In genomic region chr14:120888681-120889080, GRCm38 (mm10) we compare ENCODE assay signal across 25 mouse cellular contexts. TPM values are rescaled to one million over a fixed set of nuclear protein-coding genes. Genes with fewer than 3 reads are reported as not detected.
DNase-seq lines count a peak whose midpoint lies in the region; ATAC-seq lines count a peak whose summit lies in the region.
"Had no signal": no experiment of that assay in that cellular context is flagged by ENCODE, and none has a peak within 500 bp of the region (broad histone marks: within the 10 kb centered on the region; RNA-seq: fewer than 3 reads in every experiment).

No protein-coding gene starts in this region.

- no peak for ATAC-seq in activated CD4-positive, CD25-positive, alpha-beta regulatory T cell, adult 4 months
- ATAC-seq: CD4-positive, CD25-positive, alpha-beta regulatory T cell, adult 4 months; forebrain, embryonic 14.5 days; forebrain, embryonic 16.5 days had no signal

- DNase-seq in 3134 (ENCODE audit: extremely low read depth, insufficient read length, low spot score), result peak; percentile 63
- peak; percentile 54 for DNase-seq in 3T3-L1 (ENCODE audit: low read depth, low spot score)
- DNase-seq in Muller cell, postnatal 12 days (ENCODE audit: inconsistent ontology term), result peak; percentile 32
- DNase-seq in limb, embryonic 10.5 days (ENCODE audit: low spot score), result no peak
- no peak for DNase-seq in testis, postnatal 14 days (ENCODE audit: low spot score)
- DNase-seq: adrenal gland, adult 8-10 months; adrenal gland, postnatal 14 days; adrenal gland, postnatal 36 days; B cell, adult 2 months; cerebellum, adult 11-12 months; cerebellum, adult 2 months; cerebellum, adult 9-10 months; cerebellum, postnatal 10 days; cerebellum, postnatal 25 days had no signal

- H3K9me3 ChIP-seq in limb, embryonic 10.5 days (replicated peaks), result no peaks in the 10 kb centered on the region; the same call in 1 of the 2 replicates
- H3K9me3 ChIP-seq: embryonic facial prominence, embryonic 10.5 days; embryonic facial prominence, embryonic 12.5 days; forebrain, embryonic 10.5 days; forebrain, embryonic 12.5 days had no signal

- no peaks in the 10 kb centered on the region for H3K4me1 ChIP-seq in limb, embryonic 10.5 days
- H3K4me1 ChIP-seq: embryonic facial prominence, embryonic 10.5 days; forebrain, embryonic 12.5 days had no signal

- H3K4me3 ChIP-seq in limb, embryonic 10.5 days, result no peak overlapping the region
- H3K4me3 ChIP-seq: embryonic facial prominence, embryonic 10.5 days; embryonic facial prominence, embryonic 12.5 days; erythroblast, embryonic 14.5 days; forebrain, embryonic 10.5 days; forebrain, embryonic 12.5 days had no signal

- no peaks in the 10 kb centered on the region for H3K27me3 ChIP-seq in limb, embryonic 10.5 days (ENCODE audit: low read depth, poor library complexity, severe bottlenecking)
- H3K27me3 ChIP-seq: CH12.LX; embryonic facial prominence, embryonic 12.5 days; forebrain, embryonic 12.5 days had no signal

- 89% methylated on average over 11 of the region's 11 CpGs for WGBS in limb, embryonic 10.5 days

- no peaks in the 10 kb centered on the region for H3K36me3 ChIP-seq in limb, embryonic 10.5 days
- H3K36me3 ChIP-seq: embryonic facial prominence, embryonic 10.5 days; embryonic facial prominence, embryonic 12.5 days; forebrain, embryonic 10.5 days; forebrain, embryonic 12.5 days; G1E had no signal

- no peak overlapping the region for H3K27ac ChIP-seq in limb, embryonic 10.5 days
- H3K27ac ChIP-seq: embryonic facial prominence, embryonic 10.5 days; embryonic facial prominence, embryonic 12.5 days; forebrain, embryonic 10.5 days; forebrain, embryonic 12.5 days had no signal

RNA-seq across cellular contexts. Expression of gene Ipo5, which starts 22.3 kb away (rescaled TPM):
- 122 and 139 TPM in 2 replicates for polyA plus RNA-seq in limb, embryonic 10.5 days (2016; fragmentation: Nextera tagmentation; extraction: Ambion mirVana)
- 10 to 100 TPM; 43.4 to 46.7 TPM for polyA plus RNA-seq in activated CD4-positive, CD25-positive, alpha-beta regulatory T cell, adult 4 months (2017; shearing (Covaris generic))

Comparison
In these comparisons a context has a peak if more than half of its experiments do, and no peak if none do; other contexts are left out.
1. DNase-seq: peak in 3134 (single experiment), 3T3-L1 (single experiment) and Muller cell, postnatal 12 days (single experiment); none in limb, embryonic 10.5 days (single experiment) and testis, postnatal 14 days (single experiment).